25 mouse cellular contexts compared by ENCODE assay signal in the genomic region with DNA sequence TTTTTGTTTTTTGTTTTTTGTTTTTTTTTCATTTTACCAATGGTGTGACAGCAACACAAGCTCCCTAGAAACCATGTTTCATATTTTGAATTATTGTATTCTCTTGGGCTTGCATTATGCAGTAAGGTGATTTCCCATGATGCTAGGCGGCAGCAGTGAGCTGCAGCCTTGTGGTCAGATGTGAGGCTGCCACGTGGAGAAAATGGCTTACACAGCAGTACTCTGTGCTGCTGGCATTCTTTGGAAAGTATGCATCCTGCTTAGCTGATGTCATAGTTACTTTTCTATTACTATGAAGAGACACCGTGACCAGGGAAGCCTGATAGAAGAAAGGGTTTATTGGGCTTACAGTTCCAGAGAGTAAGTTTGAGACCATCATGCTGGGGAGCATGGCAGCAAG. TPM values are rescaled to one million over a fixed set of nuclear protein-coding genes. Genes with fewer than 3 reads are reported as not detected.
A peak's percentile ranks its signal among the peaks of the same experiment; 100 is the strongest.
DNase-seq lines count a peak whose midpoint lies in the region; ATAC-seq and TF ChIP-seq lines count a peak whose summit lies in the region.
"Had no signal": no experiment of that assay in that cellular context is flagged by ENCODE, and none has a peak within 500 bp of the region (broad histone marks: within the 10 kb centered on the region; RNA-seq: fewer than 3 reads in every experiment).

No protein-coding gene starts in this region.

- no peak for TF ChIP-seq EP300 in CH12.LX (IDR thresholded peaks at IDR 0.05; ENCODE audit: low read length)

- H3K9ac ChIP-seq in heart, embryonic 13.5 days = no peak overlapping the region
- no peak overlapping the region for H3K9ac ChIP-seq in limb, embryonic 15.5 days
- H3K9ac ChIP-seq in CH12.LX (ENCODE audit: insufficient read depth, low read depth) = no peak overlapping the region
- H3K9ac ChIP-seq in midbrain, embryonic 14.5 days (replicated peaks; ENCODE audit: low read length) = no peak overlapping the region
- H3K9ac ChIP-seq: embryonic facial prominence, embryonic 13.5 days; forebrain, embryonic 13.5 days; hindbrain, embryonic 13.5 days; intestine, embryonic 15.5 days had no signal

- no peak overlapping the region for H3K4me2 ChIP-seq in heart, embryonic 13.5 days
- no peak overlapping the region for H3K4me2 ChIP-seq in limb, embryonic 15.5 days
- H3K4me2 ChIP-seq in CH12.LX (ENCODE audit: insufficient read depth, low read depth, poor library complexity, severe bottlenecking) = no peak overlapping the region
- no peak overlapping the region for H3K4me2 ChIP-seq in midbrain, embryonic 14.5 days (ENCODE audit: low read length)
- H3K4me2 ChIP-seq: embryonic facial prominence, embryonic 13.5 days; forebrain, embryonic 13.5 days; hindbrain, embryonic 13.5 days; intestine, embryonic 15.5 days had no signal

- in situ Hi-C loops in CH12.LX (cut with MboI; ENCODE audit: low pct_ligation_motif_present, low pct_unique_long_range_greater_than_20kb, low sequenced_read_pairs) = no loop called here

- TF ChIP-seq CTCF in CH12.LX (conservative IDR thresholded peaks at IDR 0.05 in 1 of 2, IDR thresholded peaks at IDR 0.05 in 1 of 2; ENCODE audit: low read depth in 2 of 2, low read length in 2 of 2) = peak in 1 of 2 experiments; percentile 7; a peak in 1 of 4 replicates

- no peak; the same call in 1 of the 2 replicates for TF ChIP-seq RAD21 in CH12.LX (IDR thresholded peaks at IDR 0.05; ENCODE audit: low read depth, low read length)

- no peaks in the 10 kb centered on the region for H3K9me3 ChIP-seq in heart, embryonic 13.5 days
- no peaks in the 10 kb centered on the region for H3K9me3 ChIP-seq in limb, embryonic 15.5 days
- H3K9me3 ChIP-seq in limb, embryonic 10.5 days (replicated peaks) = no peaks in the 10 kb centered on the region
- H3K9me3 ChIP-seq in CH12.LX (replicated peaks; ENCODE audit: low read length) = peaks cover 7% of the 10 kb centered on the region
- H3K9me3 ChIP-seq in midbrain, embryonic 14.5 days (ENCODE audit: control insufficient read depth, low read length) = no peaks in the 10 kb centered on the region
- H3K9me3 ChIP-seq: embryonic facial prominence, embryonic 13.5 days; forebrain, embryonic 10.5 days; hindbrain, embryonic 10.5 days; hindbrain, embryonic 13.5 days; intestine, embryonic 15.5 days had no signal

- dilution Hi-C loops in CH12.LX (cut with MboI; ENCODE audit: extremely low pct_ligation_motif_present, extremely low pct_unique_long_range_greater_than_20kb, low sequenced_read_pairs) = no loop called here

- no peak for DNase-seq in heart, adult 11 months
- no peak for DNase-seq in limb, embryonic 10.5 days (ENCODE audit: low spot score)
- no peak for DNase-seq in CH12.LX (ENCODE audit: extremely low read depth)
- no peak for DNase-seq in T-cell, adult 2 months (ENCODE audit: low spot score)
- DNase-seq in midbrain, embryonic 14.5 days = no peak
- DNase-seq: adrenal gland, postnatal 14 days; cerebellum, adult 11 months; cerebellum, adult 2 months; cerebellum, adult 9-11 months; cerebellum, postnatal 25 days; gastrocnemius, postnatal 10 days; gastrocnemius, postnatal 36 days; heart, postnatal 10 days; heart, postnatal 36 days; kidney, adult 11 months had no signal

- H3K79me2 ChIP-seq in CH12.LX (replicated peaks; ENCODE audit: control insufficient read depth, extremely low read depth, insufficient read depth, poor library complexity, severe bottlenecking) = no peaks in the 10 kb centered on the region

- peaks cover 43% of the 10 kb centered on the region for H3K4me1 ChIP-seq in heart, embryonic 13.5 days
- peaks cover 36% of the 10 kb centered on the region for H3K4me1 ChIP-seq in limb, embryonic 15.5 days
- peaks cover 22% of the 10 kb centered on the region for H3K4me1 ChIP-seq in limb, embryonic 10.5 days
- H3K4me1 ChIP-seq in CH12.LX (ENCODE audit: control insufficient read depth in 1 of 2, insufficient read depth in 2 of 2) = peaks cover 6 to 28% of the 10 kb centered on the region in 2 experiments; a peak in 3 of 4 replicates
- peaks cover 18% of the 10 kb centered on the region for H3K4me1 ChIP-seq in midbrain, embryonic 14.5 days (ENCODE audit: control insufficient read depth, insufficient read depth, low read length)

- H3K4me3 ChIP-seq in heart, embryonic 13.5 days = no peak overlapping the region
- no peak overlapping the region for H3K4me3 ChIP-seq in limb, embryonic 15.5 days
- H3K4me3 ChIP-seq in limb, embryonic 10.5 days = no peak overlapping the region
- no peak overlapping the region for H3K4me3 ChIP-seq in CH12.LX (replicated peaks in 1 of 3; ENCODE audit: low read depth in 2 of 3, low read length in 2 of 3, poor library complexity in 1 of 3)
- no peak overlapping the region for H3K4me3 ChIP-seq in midbrain, embryonic 14.5 days (replicated peaks; ENCODE audit: low read depth, low read length)
- H3K4me3 ChIP-seq: embryonic facial prominence, embryonic 13.5 days; forebrain, embryonic 10.5 days; forebrain, embryonic 13.5 days; hindbrain, embryonic 10.5 days; hindbrain, embryonic 13.5 days; intestine, embryonic 15.5 days had no signal

- peak overlapping the region; percentile 55; the same call in 1 of the 2 replicates for H3K27ac ChIP-seq in heart, embryonic 13.5 days (replicated peaks)
- H3K27ac ChIP-seq in limb, embryonic 15.5 days = peak overlapping the region; percentile 73; the same call in 1 of the 2 replicates
- no peak overlapping the region for H3K27ac ChIP-seq in limb, embryonic 10.5 days
- no peak overlapping the region for H3K27ac ChIP-seq in CH12.LX (ENCODE audit: insufficient read depth, low read depth)
- no peak overlapping the region for H3K27ac ChIP-seq in midbrain, embryonic 14.5 days (replicated peaks; ENCODE audit: low read depth, low read length)
- H3K27ac ChIP-seq: forebrain, embryonic 10.5 days; hindbrain, embryonic 10.5 days; hindbrain, embryonic 13.5 days had no signal

- 57% methylated on average over 3 of the region's 3 CpGs for WGBS in heart, embryonic 13.5 days
- 65% methylated on average over 3 of the region's 3 CpGs for WGBS in limb, embryonic 15.5 days
- 75% methylated on average over 3 of the region's 3 CpGs for WGBS in limb, embryonic 10.5 days
- 72% methylated on average over 3 of the region's 3 CpGs for WGBS in midbrain, embryonic 14.5 days

- ATAC-seq in heart, embryonic 13.5 days (ENCODE audit: extremely low read depth, insufficient number of reproducible peaks, low FRiP score, low TSS enrichment) = no peak
- no peak for ATAC-seq in limb, embryonic 15.5 days (ENCODE audit: insufficient number of reproducible peaks, low FRiP score, low TSS enrichment, low read depth)
- ATAC-seq in midbrain, embryonic 14.5 days (ENCODE audit: low FRiP score, low TSS enrichment) = no peak
- ATAC-seq: forebrain, embryonic 13.5 days; forebrain, embryonic 16.5 days; hindbrain, embryonic 16.5 days; intestine, embryonic 15.5 days had no signal

- H3K27me3 ChIP-seq in heart, embryonic 13.5 days (replicated peaks) = no peaks in the 10 kb centered on the region
- no peaks in the 10 kb centered on the region for H3K27me3 ChIP-seq in limb, embryonic 15.5 days
- H3K27me3 ChIP-seq in limb, embryonic 10.5 days (ENCODE audit: low read depth, poor library complexity, severe bottlenecking) = 0 out of 2 replicates have a peak, but pooled peaks cover 4% of the 10 kb centered on the region
- H3K27me3 ChIP-seq in CH12.LX (replicated peaks) = no peaks in the 10 kb centered on the region
- H3K27me3 ChIP-seq in midbrain, embryonic 14.5 days (ENCODE audit: control insufficient read depth, insufficient read depth, low read length) = no peaks in the 10 kb centered on the region
- H3K27me3 ChIP-seq: embryonic facial prominence, embryonic 13.5 days; hindbrain, embryonic 13.5 days; intestine, embryonic 15.5 days had no signal

- H3K36me3 ChIP-seq in heart, embryonic 13.5 days = no peaks in the 10 kb centered on the region
- no peaks in the 10 kb centered on the region for H3K36me3 ChIP-seq in limb, embryonic 15.5 days
- H3K36me3 ChIP-seq in limb, embryonic 10.5 days = no peaks in the 10 kb centered on the region
- no peaks in the 10 kb centered on the region for H3K36me3 ChIP-seq in CH12.LX (replicated peaks in 1 of 2; ENCODE audit: control insufficient read depth in 1 of 2, insufficient read depth in 1 of 2, low read length in 1 of 2)
- no peaks in the 10 kb centered on the region for H3K36me3 ChIP-seq in midbrain, embryonic 14.5 days (ENCODE audit: control insufficient read depth, insufficient read depth, low read length)
- H3K36me3 ChIP-seq: embryonic facial prominence, embryonic 13.5 days; forebrain, embryonic 10.5 days; hindbrain, embryonic 10.5 days; hindbrain, embryonic 13.5 days; intestine, embryonic 15.5 days had no signal

- TF ChIP-seq POLR2A in CH12.LX (IDR thresholded peaks at IDR 0.05; ENCODE audit: low read depth, low read length) = no peak

TF ChIP-seq in CH12.LX, 34 proteins besides CTCF, POLR2A, EP300 and RAD21 (continues in another document):
- TF ChIP-seq NRF1 (IDR thresholded peaks at IDR 0.05; ENCODE audit: low read depth, low read length) = no peak
- no peak for TF ChIP-seq BHLHE40 (IDR thresholded peaks at IDR 0.05; ENCODE audit: low read depth, low read length)
- 0 out of 2 replicates have a peak, but pooled peaks have one; percentile 34 for TF ChIP-seq MAFK (IDR thresholded peaks at IDR 0.05; ENCODE audit: insufficient replicate concordance, low read length)
- no peak for TF ChIP-seq KAT2A (IDR thresholded peaks at IDR 0.05; ENCODE audit: insufficient replicate concordance, low read length)
- no peak for TF ChIP-seq ZC3H11A (IDR thresholded peaks at IDR 0.05; ENCODE audit: low read depth, low read length)
- no peak for TF ChIP-seq JUN (IDR thresholded peaks at IDR 0.05; ENCODE audit: insufficient read depth, low read depth, low read length)
- no peak for TF ChIP-seq TBP (conservative IDR thresholded peaks at IDR 0.05; ENCODE audit: low read depth, low read length)
- TF ChIP-seq MAX (IDR thresholded peaks at IDR 0.05; ENCODE audit: low read length) = peak; percentile 54
- TF ChIP-seq MYC (IDR thresholded peaks at IDR 0.05; ENCODE audit: low read depth, low read length) = peak; percentile 87
- no peak for TF ChIP-seq POLR2AphosphoS2 (IDR thresholded peaks at IDR 0.05; ENCODE audit: low read depth, low read length)
- no peak for TF ChIP-seq ZNF384 (IDR thresholded peaks at IDR 0.05; ENCODE audit: low read depth, low read length)
- 0 out of 2 replicates have a peak, but pooled peaks have one; percentile 13 for TF ChIP-seq ETS1 (conservative IDR thresholded peaks at IDR 0.05; ENCODE audit: low read depth, low read length)
- TF ChIP-seq MAZ (IDR thresholded peaks at IDR 0.05; ENCODE audit: low read depth, low read length) = no peak
- TF ChIP-seq ELF1 (IDR thresholded peaks at IDR 0.05; ENCODE audit: low read depth, low read length) = no peak

RNA-seq across cellular contexts. Expression of a gene that starts 30.0 kb away (rescaled TPM):
- polyA plus RNA-seq in heart, embryonic 13.5 days (2015; fragmentation: Nextera tagmentation; extraction: Ambion mirVana) = 9.3 and 9.8 TPM in 2 replicates
- polyA plus RNA-seq in limb, embryonic 15.5 days (2015; fragmentation: Nextera tagmentation; extraction: Ambion mirVana) = 14.0 and 14.1 TPM in 2 replicates
- 9.2 and 9.5 TPM in 2 replicates for polyA plus RNA-seq in limb, embryonic 10.5 days (2016; fragmentation: Nextera tagmentation; extraction: Ambion mirVana)
- total RNA-seq in CH12.LX (2012; rRNA removed) = 1.0 and 2.2 TPM in 2 replicates
- total RNA-seq in CH12.LX (2014; rRNA removed) = 0.96 and 1.1 TPM in 2 replicates
- polyA plus RNA-seq in CH12.LX (2012; ENCODE audit: insufficient read length, low read depth) = 2.3 and 2.7 TPM in 2 replicates
- polyA plus RNA-seq in midbrain, embryonic 14.5 days (2014; fragmentation: Nextera tagmentation; extraction: Ambion mirVana) = 32.0 and 34.0 TPM in 2 replicates

Comparison
In these comparisons a context has a peak if more than half of its experiments do, and no peak if none do; other contexts are left out.
1. H3K27ac ChIP-seq: peak in heart, embryonic 13.5 days (single experiment) and limb, embryonic 15.5 days (single experiment); none in limb, embryonic 10.5 days (single experiment), CH12.LX (single experiment) and midbrain, embryonic 14.5 days (single experiment).